Mouse (Mus musculus) A20 (cell line): ENCODE measurements around the gene Emc6.

ENCODE experiments used
- DNase-seq: peaks from one replicate; pipeline ENCODE4 v3.0.0-alpha.2; 2011; ENCODE audit warnings: low read depth, low spot score

Emc6 gene

DNA sequence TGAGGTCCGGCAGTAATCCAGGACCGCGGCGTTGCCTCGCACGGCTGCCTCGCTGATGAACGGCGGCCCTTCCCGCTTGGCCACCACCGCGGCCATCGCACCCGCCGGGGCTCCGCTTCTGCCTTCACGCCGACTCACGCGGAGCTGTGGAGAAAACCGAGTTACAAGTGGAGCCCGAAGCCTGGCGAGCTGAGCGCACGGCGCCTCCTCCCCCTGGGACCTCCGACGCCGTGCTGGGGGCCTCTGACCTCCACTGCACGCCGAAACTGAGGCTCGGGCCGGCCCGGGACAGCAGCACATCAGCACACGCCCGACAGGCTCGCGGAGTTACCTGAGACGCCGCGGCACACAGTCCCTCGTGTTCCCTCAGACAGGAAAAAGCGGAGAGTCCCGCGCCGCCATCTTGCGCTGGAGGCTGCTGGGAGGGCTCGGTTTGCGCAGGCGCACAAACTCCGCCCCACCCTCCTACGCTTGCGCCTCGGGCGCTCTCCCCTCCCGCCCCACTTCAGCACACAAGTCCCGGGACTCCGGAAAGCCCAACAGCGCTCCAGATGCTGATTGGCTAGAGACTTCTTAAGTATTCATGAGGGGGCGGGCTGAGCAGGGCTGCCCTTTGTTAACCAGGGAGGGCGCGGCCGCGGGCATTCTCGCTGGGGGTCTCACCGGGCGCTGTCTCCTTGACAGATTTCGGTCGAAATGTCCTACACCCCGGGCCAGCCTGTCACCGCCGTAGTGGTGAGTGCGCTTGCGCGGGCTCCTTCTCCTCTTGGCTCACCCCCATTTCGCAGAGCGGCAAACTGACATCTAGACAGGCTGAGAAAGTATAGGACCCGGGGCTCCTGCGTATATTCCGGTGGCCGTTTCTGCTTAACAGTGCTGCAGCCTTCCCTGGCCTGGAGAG, at the start of gene Emc6, which contains the start of gene Tax1bp3:
TSS of gene Emc6 (minus strand) at position 430 of the 901 bp plus-strand sequence.
TSS of gene Tax1bp3 (plus strand) at position 476 of the 901 bp plus-strand sequence.
- peak; percentile 97 for DNase-seq

DNA sequence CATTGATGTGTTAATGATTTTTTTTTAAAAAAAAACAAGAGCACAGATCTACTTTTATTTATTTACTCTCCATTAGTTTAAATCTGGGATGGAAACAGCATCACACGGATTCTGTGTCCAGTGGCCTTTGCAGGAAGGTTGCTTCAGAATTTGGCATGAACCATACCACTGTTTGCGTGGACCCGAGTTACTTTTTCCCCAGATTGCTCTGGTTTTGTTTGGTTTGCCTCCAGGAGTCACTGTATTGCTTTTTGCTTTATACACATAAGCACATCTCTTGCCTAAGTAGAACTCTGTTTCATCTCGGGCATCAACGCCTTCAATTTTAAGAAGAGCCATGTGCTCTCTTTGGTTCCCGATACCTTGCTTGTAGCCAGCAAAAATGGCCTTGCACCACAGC, 49.0 kb upstream of the Emc6 start:
- DNase-seq: no peak

DNA sequence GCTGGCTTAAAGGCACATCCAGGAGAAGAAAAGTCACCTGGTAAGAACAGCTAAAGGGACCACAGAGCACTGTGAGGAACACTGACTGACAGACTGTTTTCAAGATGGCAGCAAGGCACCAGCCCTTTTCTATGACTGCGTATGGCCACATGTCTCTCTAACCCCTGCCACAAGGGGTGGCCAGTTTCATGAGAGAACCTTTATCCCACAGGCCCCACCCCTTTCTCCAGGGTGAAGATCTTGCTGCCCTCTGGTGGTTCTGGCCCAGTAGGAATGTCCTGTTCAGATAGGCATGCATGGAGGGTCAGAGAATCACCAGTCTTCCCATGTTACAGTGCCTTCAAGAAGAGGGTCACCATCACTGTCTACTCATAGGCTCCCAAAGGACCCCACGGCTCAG, 47.1 kb upstream of the Emc6 start:
- DNase-seq: peak; percentile 42

DNA sequence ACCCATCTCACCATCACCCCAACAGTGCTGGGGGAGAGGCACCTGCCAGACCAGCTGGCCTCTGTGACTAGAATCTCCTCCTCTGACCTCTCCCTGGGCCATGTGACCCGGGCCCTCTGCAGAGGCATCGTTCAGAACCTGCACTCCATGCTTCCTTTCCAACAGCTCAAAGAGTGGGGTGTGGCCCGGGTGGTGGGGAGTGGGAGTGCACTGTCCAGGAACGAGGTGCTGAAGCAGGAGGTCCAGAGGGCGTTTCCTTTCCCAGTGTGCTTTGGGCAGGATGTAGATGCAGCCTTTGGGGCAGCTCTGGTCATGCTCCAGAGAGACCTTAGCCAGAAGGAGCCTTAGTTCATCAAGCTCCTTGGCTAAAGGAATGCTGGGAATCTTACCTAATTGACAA, 46.0 kb upstream of the Emc6 start:
- DNase-seq: no peak

DNA sequence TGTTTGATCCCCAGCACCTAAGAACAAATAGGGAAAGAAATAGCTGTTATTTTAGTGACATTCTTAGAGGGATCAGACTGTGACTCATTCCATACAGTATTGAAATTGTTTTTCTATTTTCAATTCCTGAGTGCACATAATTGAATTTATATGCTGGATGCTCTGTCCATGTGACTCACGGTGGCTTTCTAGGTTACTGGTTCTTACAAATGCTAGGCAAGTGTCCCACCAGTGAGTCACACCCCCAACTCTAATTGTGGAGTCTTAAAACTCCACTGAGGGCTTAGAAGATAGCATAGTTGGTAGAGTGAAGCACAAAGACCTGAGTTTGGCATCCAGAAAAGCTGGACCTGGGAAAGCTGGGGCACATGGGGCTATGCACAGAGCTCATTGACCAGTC, 43.8 kb upstream of the Emc6 start:
- DNase-seq: no peak

DNA sequence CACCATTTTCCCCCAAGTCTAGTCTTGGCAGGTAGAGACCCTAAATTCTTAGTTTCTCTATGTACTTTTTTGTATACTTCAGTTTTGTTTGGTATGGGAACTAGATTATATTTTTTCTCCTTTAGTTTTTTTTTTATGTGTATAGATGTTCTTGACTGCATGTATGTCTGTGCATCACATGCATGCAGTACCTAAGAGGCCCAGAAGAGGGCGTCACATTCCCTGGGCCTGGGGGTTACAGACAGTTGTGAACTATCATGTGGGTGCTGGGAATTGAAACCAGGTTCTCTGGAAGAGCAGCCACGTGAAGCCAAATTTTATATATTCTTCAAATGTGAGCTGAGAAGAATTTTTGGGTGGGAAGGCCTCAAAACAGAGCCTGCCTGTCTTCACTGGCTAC, 42.8 kb upstream of the Emc6 start:
- DNase-seq: no peak

DNA sequence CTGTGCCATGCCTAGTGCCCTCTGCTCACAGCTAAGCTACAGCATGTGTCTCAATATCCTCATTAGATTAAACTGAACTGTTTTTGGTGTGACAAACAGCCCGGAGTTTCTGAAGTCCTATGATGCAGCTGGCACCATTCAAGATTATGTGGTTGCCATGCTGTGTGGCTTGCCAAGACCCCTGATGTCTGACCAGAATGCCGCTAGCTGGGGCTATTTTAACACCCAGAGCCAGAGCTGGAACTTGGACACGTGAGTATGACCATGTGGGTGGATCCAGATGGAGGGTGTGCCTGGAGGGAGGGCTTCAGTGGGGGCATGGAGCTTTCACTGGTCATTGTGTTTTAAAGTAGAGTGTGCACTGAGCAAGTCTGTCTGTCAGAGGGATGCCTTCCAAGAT, 37.1 kb upstream of the Emc6 start:
- DNase-seq: no peak

DNA sequence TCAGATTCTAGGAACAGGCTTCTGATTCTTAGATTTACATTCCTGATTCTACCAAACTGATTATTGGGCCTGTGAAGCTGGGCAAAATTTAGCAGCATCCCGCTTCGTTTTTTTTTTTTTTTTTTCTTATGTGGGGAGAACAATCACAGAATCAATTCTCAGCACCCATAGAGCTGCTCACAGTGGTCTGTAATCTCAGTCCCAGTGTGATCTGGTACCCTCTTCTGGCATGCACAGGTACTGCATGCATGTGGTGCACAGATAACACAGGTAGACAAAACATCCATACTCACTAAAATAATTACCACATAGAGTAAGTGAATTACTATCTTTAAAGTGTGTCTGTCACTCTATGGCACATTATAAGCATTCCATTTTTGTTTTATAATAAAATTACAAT, 30.8 kb upstream of the Emc6 start:
- peak; percentile 38 for DNase-seq

DNA sequence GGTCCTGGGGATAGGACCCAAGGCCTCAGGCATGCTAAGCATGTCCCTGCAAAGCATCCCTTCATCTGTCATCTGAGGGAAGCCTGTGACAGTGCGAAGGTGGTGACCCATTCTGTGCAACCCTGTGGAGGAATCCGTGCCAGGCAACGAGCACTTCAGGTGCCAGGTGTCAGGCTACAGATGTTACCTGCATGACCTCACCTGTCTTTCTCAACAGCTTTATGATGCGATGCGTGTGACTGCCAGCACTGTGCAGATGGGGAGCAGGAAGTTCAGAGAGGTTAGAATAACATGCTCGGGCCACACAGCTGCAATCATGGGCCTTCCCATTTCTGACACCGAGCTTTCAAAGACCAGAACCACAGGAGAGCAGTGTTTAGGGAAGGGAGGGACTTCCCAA, 28.4 kb upstream of the Emc6 start:
- DNase-seq: no peak

DNA sequence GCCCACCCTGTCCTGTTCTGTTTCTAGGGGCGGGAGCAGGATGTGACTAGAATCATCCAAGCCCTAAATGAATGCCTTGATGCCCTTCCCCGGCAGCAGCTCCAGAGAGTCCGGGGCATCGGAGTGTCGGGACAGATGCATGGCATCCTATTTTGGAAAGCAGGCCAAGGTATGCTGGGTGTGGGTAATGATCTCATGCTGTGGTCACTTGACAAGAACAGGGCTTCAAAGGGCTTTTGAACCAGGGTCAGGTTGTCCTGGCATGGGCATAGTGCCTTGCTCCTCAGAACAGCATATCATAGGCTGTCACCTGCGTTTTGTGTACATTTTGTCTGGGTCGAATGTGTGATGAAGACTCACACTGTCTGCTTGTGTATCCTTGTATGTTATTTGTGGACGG, 27.1 kb upstream of the Emc6 start:
- DNase-seq: no peak

DNA sequence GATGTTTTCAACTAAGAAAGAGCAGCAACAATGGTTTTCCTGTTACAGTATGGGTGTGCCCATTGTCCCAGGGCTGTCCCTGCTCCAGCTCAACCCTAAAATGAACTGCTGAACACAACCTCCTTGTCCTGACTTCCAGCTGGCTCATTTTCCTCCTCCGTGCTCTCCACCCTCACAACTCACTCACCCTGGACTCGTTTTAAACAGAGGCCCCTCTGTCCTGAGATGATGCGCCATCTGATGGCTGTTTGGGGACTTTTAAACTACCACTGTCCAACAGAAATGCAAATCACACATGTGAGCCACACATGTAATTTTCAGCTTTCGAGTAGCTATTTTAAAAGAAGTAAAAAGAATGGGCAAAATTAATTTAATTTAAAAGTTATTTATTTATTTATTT, 24.8 kb upstream of the Emc6 start:
- DNase-seq: peak; percentile 41

DNA sequence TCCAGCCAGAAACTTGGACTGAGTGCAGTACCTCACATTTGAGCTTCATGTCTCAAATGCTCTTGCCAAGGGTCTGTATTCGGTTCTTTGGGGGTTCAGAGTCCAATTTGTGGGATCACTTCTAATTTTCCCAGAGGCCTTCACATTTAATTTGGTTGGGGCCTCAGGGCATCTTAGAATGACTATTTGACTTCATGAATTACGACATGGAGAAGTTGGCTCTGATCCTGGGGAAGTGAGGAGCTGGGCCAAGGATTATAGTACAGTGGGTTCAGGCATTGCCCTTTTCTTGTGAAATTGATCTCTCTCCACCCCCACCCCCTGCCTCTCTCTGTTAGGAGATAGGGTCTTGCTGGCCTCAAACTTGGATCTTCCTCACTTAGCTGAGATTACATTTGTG, 24.2 kb upstream of the Emc6 start:
- no peak for DNase-seq

DNA sequence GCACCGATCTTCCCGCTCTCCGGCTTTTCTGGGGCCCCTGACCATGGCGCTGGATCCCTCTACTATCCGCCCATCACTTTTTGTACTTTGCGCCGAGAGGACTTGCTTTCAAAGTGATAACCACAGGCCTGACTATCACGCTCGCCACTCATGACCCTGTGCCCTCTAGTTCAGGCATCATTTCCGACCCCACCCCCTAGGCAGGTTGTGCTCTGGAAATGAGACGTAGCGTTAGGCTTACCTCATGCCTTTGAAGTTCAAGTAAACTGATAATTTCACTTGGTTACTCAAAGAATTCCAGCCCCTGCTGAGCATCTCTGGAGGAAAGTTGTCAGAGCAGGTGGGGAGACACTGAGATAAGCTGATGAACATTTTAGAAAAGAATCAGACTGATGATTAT, 23.0 kb upstream of the Emc6 start:
- DNase-seq: peak; percentile 48

DNA sequence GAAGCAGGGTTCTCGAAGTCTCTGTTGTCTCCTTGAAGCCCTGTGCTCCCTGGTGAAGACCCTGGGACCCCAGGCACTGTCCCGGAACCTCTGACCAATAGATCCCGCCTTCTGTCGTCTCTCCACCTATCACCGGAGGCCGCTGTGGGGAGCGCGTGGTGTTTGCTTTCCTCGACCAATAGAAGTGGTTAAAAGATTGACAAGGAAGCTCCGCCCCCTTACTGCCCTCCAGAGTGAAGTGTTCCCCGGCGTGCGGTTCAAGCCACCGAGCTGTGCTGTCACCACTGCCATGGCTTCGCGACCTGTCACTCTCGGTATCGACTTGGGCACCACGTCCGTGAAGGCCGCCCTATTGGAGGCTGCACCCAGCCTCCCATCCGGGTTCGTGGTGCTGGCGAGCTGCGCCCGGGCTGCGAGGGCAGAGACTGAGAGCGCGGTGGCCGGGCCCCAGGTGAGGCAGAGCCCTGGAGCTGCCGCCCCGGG, 22.4 kb upstream of the Emc6 start, which contains the start of gene Shpk:
TSS of gene Shpk (plus strand) at position 231 of the 483 bp plus-strand sequence.
- DNase-seq: peak; percentile 96

DNA sequence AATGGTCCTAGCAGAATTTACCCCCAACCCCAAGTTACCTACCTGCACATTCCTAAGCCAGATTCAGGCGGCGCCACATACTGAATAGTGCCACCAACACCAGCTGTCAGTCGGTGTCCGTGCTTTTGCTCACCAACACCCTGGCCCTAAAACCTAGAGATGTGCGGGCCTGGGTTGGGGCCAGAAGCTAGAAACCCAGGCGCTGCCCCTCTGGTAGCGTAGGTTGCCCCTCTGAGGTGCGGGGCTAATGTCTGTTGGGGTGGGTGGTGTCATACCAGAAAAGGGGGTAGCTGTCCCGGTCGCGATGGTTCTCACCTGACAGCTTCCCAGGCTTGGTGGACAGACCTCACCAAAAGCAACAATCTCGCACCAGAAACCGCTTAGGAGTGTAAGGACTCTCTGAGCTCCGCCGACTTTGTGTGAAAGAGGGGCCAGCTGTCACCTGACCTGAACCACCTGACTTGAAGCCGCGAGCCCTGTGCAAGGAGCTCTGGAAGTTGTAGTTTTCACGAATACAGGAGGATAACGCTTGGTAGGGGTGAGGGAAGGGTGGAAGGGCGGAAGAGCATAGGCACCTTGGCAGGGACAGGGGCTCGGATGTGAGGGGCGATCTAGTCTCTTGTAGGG, 21.9 kb upstream of the Emc6 start, which contains the start of gene Ctns:
TSS of gene Ctns (minus strand) at position 440 of the 627 bp plus-strand sequence.
- DNase-seq: peak; percentile 93

DNA sequence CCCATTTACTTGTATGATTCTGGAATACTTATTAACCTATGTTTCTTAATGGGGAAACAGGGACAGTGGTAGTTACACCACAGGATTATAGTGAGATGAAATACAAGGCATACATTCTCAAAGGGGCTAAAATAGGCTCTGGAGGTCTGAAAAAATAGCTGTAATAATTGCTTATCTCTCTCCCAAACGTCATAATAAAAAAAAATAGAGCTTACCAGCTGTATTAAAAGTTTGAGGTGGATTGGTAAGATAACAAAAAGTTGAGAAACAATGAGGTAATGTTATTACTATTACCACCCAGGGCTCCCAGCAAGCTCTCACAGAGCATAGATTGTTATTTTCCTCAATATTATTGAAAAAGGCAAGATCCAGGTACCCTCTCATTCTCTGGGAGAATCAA, 21.4 kb upstream of the Emc6 start:
- DNase-seq: no peak

DNA sequence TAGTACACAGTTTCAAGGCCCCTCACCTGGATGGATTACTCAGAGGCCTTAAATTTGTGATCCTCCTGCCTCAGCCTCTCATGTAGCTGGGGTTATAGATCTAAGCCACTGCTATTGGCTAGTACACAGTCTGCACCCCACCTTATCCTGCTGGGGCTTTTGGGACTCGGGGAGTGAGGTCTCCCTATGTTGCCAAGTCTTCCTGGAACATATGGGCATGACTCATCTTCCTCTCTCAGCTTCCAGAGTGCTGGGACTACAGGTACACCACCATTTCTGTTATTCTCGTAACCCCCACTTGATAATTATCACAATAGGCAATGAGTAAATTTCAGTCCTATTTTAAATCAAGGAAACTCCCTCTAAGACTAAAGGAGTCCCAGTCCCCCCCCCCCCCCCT, 17.6 kb upstream of the Emc6 start:
- no peak for DNase-seq

DNA sequence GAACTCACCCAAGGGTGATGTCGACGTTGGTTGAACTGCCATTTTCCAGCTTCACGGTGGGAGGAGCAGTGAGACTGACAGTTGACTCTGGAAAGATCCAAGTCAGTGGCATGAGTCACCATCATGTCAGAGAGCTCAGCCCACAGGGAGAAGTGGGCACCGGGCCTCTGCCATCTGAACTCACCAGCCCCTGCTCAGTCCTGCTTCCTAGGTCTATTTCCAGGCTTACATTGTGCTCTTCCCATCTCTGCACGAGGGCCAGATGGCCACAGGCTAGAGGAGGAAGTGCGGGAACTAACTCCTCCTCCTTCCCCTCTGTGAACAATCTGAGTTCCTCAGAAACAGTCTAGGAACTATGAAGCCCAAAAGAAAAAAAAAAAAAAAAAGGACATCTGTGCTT, 16.2 kb upstream of the Emc6 start:
- no peak for DNase-seq

DNA sequence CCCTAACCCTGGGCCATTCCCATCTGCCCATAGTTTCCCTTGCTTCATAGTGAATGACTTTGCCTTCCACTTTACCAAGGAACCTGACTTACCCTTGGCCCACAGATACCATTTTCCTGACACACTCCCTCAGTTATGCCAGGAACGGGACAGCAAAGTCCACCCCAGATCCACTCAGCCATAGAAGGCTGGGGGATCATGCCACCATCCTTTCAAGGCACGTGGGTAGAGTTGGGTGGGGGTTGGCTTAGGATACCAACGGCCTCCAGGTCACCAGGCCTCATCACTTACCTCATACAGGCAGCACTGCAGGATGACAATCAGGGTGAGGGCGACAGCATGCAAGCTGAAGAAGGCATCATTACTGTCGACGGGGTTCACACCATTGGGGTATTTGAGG, 10.4 kb upstream of the Emc6 start:
- DNase-seq: no peak

DNA sequence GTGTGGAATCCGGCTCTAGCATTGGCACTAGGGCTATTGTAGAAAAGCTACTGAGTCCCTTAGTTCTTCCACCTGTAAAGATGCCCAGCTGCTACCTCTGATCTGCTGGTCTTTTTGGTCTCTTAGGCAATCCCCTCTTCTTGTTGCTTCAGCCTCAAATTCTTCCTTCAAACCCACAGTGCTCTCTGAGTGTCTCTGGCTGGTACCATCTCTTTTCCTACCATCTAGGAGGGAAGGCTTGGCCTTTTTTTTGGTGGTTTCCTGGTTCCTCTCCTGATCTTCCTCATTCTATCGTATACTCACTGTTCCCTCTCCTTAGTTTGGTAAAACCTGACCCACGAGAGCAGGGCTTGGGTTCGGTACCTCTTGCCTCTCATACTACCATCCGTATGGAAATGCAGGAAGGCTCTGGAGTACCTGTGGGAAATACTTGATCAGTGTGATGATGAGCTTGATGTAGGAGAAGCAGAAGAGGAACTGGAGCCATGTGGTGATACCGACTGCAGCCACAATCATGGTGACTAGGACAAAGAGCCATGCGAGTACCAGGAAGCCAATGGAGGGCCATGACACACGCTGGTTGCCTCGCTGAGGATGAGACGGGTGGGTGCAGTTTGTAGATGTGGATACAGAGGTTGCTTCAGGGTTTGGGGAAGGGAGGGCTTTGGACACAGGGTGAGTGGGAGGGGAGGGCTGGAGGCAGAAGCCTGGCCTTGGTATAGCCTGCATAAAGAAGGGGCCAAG, 9.2 kb upstream of the Emc6 start:
- no peak for DNase-seq

DNA sequence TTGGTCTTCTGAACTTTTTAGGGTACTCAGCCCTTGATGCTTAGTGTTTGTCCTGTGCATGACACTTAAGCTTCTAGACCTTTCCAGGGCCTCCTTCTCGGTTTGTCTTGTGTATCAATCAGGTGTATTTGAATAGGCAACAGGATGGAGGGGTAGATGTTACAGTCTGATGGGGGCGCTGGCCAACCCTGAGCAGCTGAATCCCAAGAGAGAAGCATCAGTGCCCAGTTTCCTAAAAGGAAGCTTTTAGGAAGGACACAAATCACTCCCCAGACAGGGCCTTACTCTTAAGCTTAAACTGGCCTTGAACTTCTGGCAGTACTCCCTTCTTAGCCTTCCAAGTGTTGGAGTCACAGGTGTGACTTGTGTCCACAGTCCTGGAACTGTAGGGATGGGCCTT, 1.1 kb upstream of the Emc6 start:
- DNase-seq: no peak

DNA sequence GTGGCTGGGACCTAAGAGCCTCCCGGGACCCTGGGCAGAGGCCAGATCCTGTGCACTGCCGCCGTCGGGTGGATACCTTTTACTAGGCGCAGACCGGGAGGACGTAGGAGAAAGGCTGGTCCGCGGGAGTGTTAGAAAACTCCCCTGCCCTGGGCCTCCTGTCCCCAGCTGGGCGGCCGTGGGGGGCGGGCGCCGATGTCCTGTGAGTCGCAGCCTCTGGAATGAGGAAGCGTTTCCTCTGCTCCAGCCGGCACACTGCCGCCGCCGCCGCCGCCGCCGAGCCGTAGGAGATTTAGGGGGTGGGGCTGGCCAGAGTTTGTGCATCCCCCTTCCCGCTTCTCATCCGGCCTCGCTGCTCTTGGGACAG, 655 bp upstream of the Emc6 start:
- no peak for DNase-seq
